Mouse (Mus musculus): ENCODE measurements around the gene 4930447F04Rik. TPM values are rescaled to one million over a fixed set of nuclear protein-coding genes. Genes with fewer than 3 reads are reported as not detected.

4930447F04Rik gene
- polyA plus RNA-seq (2017; shearing (Covaris generic)), result not detected

DNA sequence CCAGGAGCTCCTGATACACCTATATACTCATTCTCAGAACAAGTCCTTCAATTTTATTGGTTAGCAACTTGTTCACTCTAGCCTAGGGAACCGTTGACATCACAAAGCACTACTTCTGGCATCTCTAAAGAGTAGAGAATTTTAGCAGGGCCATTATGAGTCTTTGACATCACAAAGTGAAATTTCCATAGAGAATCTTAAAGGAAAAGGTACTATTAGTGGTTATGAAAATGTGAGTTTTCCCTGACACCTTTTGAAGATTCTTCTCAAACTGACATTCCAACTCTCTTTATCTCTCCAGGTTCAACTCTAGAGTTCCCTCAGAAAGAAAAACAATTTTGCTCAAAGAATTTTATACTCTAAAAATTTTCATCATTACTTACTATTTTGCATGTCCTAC is at the start of gene 4930447F04Rik:
Gene 4930447F04Rik, minus strand, starts transcription at position 101 of the 400 bp plus-strand sequence.
- ATAC-seq, result no peak
